Mouse (Mus musculus) left cerebral cortex, adult 9 months (tissue): ENCODE results near the gene B4galnt3.

Source experiments
- DNase-seq, 2 experiments: peaks; one replicate each; pipeline ENCODE4 v3.0.0; 2022; ENCODE audit warnings: low spot score in 2 of 2

B4galnt3 gene

GRCm38 (mm10) chr6:120186594-120186993, 107.8 kb downstream of the B4galnt3 start:
- no peak for DNase-seq

GRCm38 (mm10) chr6:120185756-120186155, 108.6 kb downstream of the B4galnt3 start:
- no peak for DNase-seq

- DNase-seq, result no peak
These were observed 109.2 kb downstream of the B4galnt3 start for GRCm38 (mm10) chr6:120185012-120185730.

- no peak for DNase-seq
These were observed 110.6 kb downstream of the B4galnt3 start for GRCm38 (mm10) chr6:120183771-120184170.

- DNase-seq, result no peak
These were observed 112.2 kb downstream of the B4galnt3 start for GRCm38 (mm10) chr6:120182160-120182559.

GRCm38 (mm10) chr6:120180492-120180891, 113.9 kb downstream of the B4galnt3 start:
- DNase-seq, result no peak

GRCm38 (mm10) chr6:120179756-120180206, 114.6 kb downstream of the B4galnt3 start:
- no peak for DNase-seq

GRCm38 (mm10) chr6:120179044-120179755, 115.2 kb downstream of the B4galnt3 start:
- no peak for DNase-seq

- no peak for DNase-seq
These were observed 118.7 kb downstream of the B4galnt3 start for GRCm38 (mm10) chr6:120175650-120176049.

GRCm38 (mm10) chr6:120174602-120175115, 119.7 kb downstream of the B4galnt3 start:
- no peak for DNase-seq

GRCm38 (mm10) chr6:120174028-120174601, 120.2 kb downstream of the B4galnt3 start:
- no peak for DNase-seq

- no peak for DNase-seq
These were observed 121.9 kb downstream of the B4galnt3 start for GRCm38 (mm10) chr6:120172294-120173017.

- no peak for DNase-seq
These were observed 126.8 kb downstream of the B4galnt3 start for GRCm38 (mm10) chr6:120167574-120167973.

- DNase-seq, result peak in 1 of 2 experiments; percentile 58
These were observed 129.6 kb downstream of the B4galnt3 start for GRCm38 (mm10) chr6:120164765-120165164.

- no peak for DNase-seq
These were observed 131.4 kb downstream of the B4galnt3 start for GRCm38 (mm10) chr6:120162928-120163327.

GRCm38 (mm10) chr6:120159133-120159901, 135.0 kb downstream of the B4galnt3 start:
- DNase-seq, result peak; percentile 59 to 73

GRCm38 (mm10) chr6:120157479-120157878, 136.9 kb downstream of the B4galnt3 start:
- DNase-seq, result no peak

- no peak for DNase-seq
These were observed 138.8 kb downstream of the B4galnt3 start for GRCm38 (mm10) chr6:120155510-120155909.

GRCm38 (mm10) chr6:120154526-120155309, 139.6 kb downstream of the B4galnt3 start:
- no peak for DNase-seq
